Mouse (Mus musculus) sigmoid colon, adult 10 weeks (tissue): ENCODE measurements around the gene Meis1. TPM values are rescaled to one million over a fixed set of nuclear protein-coding genes. Genes with fewer than 3 reads are reported as not detected.

Source experiments
- polyA plus RNA-seq: library from polyadenylated mRNA; stranded (reverse); fragments of 350-450 nt; fragmentation: Illumina TruSeq; extraction: RNeasy Lipid Tissue Mini Kit (QIAGEN cat#74804); gene quantifications from one replicate; pipeline ENCODE4 v1.2.3, GENCODE M21; 2014; ENCODE audit warnings: low read depth, low replicate concordance

The Meis1 gene
- 15.5 TPM for polyA plus RNA-seq

DNA sequence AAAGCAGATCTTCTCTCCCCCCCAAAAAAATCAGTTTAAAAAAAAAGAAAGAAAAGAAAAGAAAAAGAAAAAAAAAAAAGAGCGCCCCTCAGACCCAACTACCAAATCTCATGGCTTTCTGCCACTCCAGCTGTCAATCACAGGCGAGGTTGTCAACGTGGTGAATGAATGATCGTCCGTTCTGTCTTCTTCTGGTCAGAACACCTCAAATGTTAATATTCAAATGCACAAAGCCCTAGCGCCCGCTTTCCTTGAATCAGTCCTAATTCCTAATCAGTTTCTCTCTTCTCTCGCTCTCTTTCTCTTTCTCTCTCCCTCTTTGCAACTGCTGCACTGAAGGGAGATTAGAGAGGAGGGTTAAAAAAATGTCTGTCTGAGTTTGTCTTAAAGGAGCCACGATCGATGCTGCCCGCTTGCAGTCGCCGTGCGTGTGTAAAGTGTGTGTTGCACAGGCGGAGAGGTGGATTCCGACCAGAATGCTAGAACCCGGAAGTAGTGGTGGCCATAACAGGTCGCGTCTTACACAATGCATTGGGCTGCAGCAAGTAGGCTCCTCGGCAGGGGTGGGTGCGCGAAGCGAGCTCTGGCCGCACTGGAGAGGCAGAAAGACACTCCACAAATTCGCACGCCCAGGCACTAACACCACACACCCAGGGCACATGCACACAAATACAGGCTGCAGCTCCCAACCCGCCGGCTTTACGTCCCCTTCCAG is at the start of gene Meis1:
TSS of gene Meis1 (minus strand) at position 497 of the 715 bp plus-strand sequence.

